Mouse (Mus musculus): ENCODE results near the gene Ugt2b5.
A peak's percentile ranks its signal among the peaks of the same experiment; 100 is the strongest.
"Not testable (repeated sequence)": the region's sequence is repeated elsewhere in the genome, so short reads cannot be mapped to it uniquely, and the experiment has no call there.

The Ugt2b5 gene

DNA sequence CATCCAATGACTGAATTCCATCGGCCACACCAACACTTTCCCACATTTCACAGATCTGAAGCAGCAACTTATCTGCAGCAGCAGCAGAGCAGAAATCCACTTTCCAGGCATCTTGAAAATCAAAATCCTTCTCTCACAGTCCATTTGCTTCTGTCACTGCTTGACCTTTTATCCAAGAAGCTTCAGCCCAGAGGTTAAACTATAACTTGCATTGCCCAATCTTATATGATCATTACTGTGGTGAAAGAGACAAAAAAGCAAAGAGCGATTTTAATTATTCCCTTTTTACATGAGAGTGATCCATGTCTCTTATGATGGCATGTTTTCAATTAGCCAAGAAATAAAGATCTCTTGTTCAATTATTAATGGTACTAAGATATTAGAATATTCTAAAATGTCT, at the start of gene Ugt2b5:
TSS of gene Ugt2b5 (minus strand) at position 123 of the 400 bp plus-strand sequence.
- DNase-seq = not testable (repeated sequence)

DNA sequence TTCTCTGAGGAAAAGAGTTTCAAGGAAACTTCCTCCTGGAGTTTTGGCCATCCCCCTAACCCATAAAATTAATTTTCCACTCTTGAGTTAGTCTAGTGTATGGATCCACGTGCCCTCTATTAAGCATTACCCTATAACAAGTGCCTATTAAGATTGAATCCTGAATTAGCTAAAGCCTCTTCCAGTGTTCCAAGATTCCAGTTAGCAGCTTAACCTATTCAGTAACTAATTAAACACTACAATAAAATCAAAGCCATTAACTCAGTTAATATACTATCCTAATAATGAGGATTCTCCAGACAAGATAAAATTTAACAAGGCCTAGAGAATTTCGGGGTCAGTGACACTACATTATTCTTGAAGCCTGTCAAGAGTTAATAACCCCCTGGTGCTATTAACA, 35.7 kb upstream of the Ugt2b5 start:
- DNase-seq = not testable (repeated sequence)

DNA sequence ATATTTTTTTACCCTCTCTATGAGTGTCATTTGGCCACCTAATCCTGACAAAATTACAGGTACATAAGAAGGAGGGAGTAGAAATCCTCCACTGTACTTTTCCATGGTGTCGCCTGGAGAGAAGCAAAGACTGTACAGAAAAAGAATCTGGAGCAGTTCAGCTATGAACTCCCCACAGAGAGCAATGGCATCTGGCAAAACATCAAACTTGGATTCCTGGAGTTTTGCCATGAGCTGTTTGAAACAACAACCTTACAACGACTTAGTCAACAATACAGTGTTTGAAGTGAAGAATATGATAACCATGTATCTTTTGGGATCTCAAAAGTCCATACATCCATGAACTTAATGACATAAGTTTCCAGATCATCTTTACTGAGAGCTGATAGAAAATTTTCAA, 34.6 kb upstream of the Ugt2b5 start:
- no peak for DNase-seq

DNA sequence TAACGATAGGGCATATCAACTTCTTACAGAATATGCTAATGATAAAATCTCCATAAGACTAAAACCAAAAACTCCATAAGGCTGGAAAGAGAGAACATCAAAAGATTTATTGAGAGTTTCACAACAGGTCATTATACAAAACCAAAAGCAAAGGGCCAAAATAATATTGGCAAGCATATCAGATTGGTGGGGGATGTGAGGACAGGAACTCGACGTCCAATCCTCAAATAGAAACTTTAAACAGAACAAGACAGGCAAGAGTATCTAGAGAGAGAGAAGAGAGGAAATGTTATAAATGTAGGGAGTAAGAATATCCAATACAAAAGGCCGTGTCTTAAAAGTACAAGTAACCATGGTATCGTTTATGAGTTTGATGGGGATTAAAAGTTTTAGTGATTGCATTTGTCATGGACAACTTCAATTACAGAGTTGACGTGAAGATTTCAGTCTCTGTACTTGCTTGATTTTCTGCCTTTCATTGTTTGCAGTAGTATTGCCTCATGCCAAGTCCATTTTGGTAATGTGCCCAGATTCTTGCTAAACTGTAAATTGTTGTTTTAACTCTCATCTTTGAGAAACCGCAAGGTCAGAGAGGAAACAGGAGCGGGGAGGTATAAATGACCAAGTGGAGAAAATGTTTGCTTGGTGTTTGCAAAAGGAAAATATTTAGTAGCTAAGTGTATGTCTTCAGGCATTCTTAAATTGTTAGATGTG, 7.8 kb upstream of the Ugt2b5 start:
- DNase-seq = no peak

DNA sequence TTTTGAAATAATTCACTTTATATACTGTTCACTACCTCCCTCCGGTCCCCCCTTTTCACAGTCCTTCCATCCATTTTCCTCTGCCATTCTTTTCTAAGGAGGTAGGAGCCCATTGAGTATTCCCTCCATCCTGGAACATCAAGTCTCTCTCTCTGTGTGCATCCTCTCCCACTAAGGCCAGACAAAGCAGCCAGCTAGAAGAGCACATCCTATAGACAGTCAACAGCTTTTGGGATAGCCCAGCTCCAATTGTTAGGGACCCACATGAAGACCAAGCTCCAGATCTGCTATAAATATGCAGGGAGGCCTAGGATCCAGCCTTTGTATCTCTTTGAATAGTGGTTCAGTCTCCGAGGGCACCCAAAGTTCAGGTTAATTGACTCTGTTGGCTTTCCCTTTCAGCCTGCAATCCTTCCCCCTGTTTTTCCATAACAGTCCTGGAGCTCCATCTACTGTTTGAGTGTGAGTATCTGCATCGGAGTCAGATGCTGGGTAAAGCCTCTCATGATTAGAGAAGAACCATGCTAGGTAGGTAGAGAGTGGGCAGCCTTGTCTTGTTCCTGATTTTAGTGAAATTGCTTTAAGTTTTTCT, 2.8 kb upstream of the Ugt2b5 start:
- peak; percentile 6 to 19 for DNase-seq

DNA sequence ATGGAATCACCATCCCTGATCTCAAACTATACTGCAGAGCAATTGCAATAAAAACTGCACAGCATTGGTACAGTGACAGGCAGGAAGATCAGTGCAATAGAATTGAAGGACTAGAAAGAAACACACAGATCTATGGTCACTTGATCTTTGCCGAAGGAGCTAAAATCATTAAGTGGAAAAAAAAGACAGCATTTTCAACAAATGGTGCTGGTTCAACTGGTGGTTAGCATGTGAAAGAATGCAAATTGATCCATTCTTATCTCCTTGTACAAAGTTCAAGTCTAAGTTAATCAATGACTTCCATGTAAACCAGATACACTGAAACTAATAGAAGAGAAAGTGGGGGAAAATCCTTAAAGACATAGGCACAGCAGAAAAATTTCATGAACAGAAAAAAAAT, 36.4 kb downstream of the Ugt2b5 start:
- DNase-seq = not testable (repeated sequence)

DNA sequence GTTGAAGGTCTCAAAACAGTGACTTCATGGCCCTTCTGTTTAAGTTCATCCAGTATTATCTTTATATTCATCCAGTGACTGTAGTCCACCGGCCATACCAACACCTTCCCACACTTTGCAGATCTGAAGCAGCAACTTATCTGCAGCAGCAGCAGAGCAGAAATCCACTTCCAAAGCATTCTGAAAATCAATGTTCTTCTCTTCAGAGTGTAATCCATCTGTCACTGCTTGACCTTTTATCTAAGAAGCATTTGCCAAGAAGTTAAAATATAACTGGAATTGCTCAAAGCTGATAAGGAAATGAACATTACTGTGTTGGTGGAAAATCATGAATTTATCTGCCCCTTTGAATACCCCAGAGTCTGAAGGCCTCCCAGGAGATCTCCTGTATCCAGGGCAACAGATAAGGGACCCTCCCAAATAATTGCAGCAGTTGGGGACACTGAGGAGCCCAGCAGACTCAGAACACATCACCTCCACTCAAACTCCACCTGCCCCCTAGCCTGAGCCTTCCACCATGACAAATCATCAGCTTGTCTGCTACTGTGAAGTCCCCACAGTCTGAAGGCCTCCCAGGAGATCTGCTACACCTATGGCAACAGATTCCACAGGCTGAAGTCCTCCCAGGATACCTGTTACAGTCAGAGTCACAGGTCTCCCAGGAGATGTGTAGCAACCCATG, 47.6 kb downstream of the Ugt2b5 start, which contains the start of gene Ugt2b36:
TSS of gene Ugt2b36 (minus strand) at position 210 of the 682 bp plus-strand sequence.
- no peak for DNase-seq

DNA sequence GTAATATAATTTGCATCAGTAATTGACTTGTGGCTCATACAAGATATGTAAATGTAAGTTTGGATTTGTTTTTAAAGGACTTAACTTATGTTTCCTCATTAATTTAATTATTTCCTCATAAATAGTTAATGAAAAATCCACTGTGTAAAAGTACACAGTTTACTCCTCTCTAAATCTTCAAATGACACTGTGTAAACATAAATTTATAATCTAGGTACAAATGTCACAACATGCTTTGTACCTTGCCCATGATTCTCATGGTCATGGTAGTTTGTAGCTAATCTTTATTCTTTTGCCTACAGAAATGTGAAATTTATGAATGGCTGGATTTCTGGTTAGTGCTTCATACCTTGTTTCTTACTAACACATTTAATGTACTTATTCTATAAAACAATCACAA, 49.0 kb downstream of the Ugt2b5 start:
- no peak for DNase-seq

DNA sequence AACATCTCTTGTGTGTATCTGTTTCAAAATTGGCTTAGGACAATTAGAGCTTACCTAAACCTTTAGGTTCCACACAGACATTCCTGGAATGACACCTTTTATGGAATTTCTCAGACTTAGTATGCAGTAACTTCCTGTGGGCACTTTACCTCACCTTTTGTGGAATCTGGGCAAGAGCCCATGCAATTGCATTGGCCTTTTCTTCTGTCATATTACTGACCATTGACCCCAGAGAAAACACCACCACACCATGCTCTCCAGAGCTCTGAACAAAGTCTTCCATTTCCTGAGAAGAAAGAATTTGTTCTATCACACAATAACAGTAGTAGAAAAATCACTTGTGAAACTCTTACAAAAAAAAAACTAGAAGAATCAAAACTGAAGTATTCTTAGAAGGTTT, 50.9 kb downstream of the Ugt2b5 start:
- no peak for DNase-seq

DNA sequence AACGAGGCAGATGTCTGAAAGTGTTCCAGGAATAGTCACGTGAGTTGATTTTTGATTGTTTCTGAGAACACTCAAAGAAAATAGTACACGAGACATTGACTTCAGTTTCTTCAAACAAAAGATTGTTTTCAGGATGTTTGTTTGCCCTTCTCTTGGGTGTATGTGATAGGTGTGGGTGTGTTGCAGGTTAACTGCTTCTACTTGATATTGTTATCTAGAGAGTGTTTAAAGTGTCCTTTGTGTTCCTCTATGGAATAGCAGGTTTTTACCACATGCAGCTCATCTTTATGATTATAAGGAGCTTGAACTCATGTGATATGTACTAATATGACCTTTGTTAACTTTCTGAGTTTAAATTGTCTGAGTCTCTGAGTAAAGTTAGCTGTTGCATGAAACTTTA, 53.8 kb downstream of the Ugt2b5 start:
- no peak for DNase-seq

Data from kidney, postnatal 4 days (tissue).